Mouse (Mus musculus): ENCODE data around the gene Brd3os. TPM values are rescaled to one million over a fixed set of nuclear protein-coding genes. Genes with fewer than 3 reads are reported as not detected.

Brd3os gene
- 7.1 and 7.2 TPM in 2 replicates for polyA plus RNA-seq (2015; fragmentation: Nextera tagmentation; extraction: Ambion mirVana)

GRCm38 (mm10) chr2:27441767-27442707, at the start of gene Brd3os:
Gene Brd3os (plus strand): TSS chr2:27442324.
- Histone ChIP-seq H3K27me3 (replicated peaks) (no peaks in the 10 kb centered on the region), H3K4me3 (replicated peaks) (peak within 1 kb of the TSS; percentile 56), H3K9me3 (no peaks in the 10 kb centered on the region), H3K4me1 (peaks cover 14% of the 10 kb centered on the region), H3K9ac (peak within 1 kb of the TSS; percentile 3; the same call in 1 of the 2 replicates), H3K36me3 (peaks cover 22% of the 10 kb centered on the region), H3K27ac (peak within 1 kb of the TSS; percentile 73), H3K4me2 (peak within 1 kb of the TSS; percentile 66)
- WGBS: 1% methylated on average over 36 of the region's 36 CpGs
- ATAC-seq (ENCODE audit: insufficient read depth, low FRiP score, low read depth): peak; percentile 88

- H3K9me3 ChIP-seq: no peaks in the 10 kb centered on the region
- no peaks in the 10 kb centered on the region for H3K27me3 ChIP-seq (replicated peaks)
- H3K27ac ChIP-seq: no peak overlapping the region
- no peak overlapping the region for H3K4me3 ChIP-seq (replicated peaks)
- 64% methylated on average over 10 of the region's 10 CpGs for WGBS
- H3K4me1 ChIP-seq: peaks cover 35% of the 10 kb centered on the region
- H3K36me3 ChIP-seq: no peaks in the 10 kb centered on the region
- no peak overlapping the region for H3K4me2 ChIP-seq
- no peak overlapping the region for H3K9ac ChIP-seq
- no peak for ATAC-seq (ENCODE audit: insufficient read depth, low FRiP score, low read depth)
Measured at GRCm38 (mm10) chr2:27394158-27394832, 47.8 kb upstream of the Brd3os start.

GRCm38 (mm10) chr2:27396656-27397440, 45.3 kb upstream of the Brd3os start:
- Histone ChIP-seq H3K9ac (no peak overlapping the region), H3K9me3 (no peaks in the 10 kb centered on the region), H3K4me1 (peaks cover 17% of the 10 kb centered on the region), H3K27me3 (replicated peaks) (no peaks in the 10 kb centered on the region), H3K27ac (no peak overlapping the region), H3K4me2 (no peak overlapping the region), H3K4me3 (replicated peaks) (no peak overlapping the region), H3K36me3 (0 out of 2 replicates have a peak, but pooled peaks cover 6% of the 10 kb centered on the region)
- WGBS: 70% methylated on average over 17 of the region's 17 CpGs
- no peak for ATAC-seq (ENCODE audit: insufficient read depth, low FRiP score, low read depth)

- 0 out of 2 replicates have a peak, but pooled peaks cover 6% of the 10 kb centered on the region for H3K36me3 ChIP-seq
- no peak overlapping the region for H3K4me2 ChIP-seq
- ATAC-seq (ENCODE audit: insufficient read depth, low FRiP score, low read depth): no peak
- no peak overlapping the region for H3K9ac ChIP-seq
- no peaks in the 10 kb centered on the region for H3K9me3 ChIP-seq
- no peak overlapping the region for H3K4me3 ChIP-seq (replicated peaks)
- WGBS: 88% methylated on average over 2 of the region's 2 CpGs
- H3K27ac ChIP-seq: no peak overlapping the region
- no peaks in the 10 kb centered on the region for H3K27me3 ChIP-seq (replicated peaks)
- H3K4me1 ChIP-seq: peaks cover 27% of the 10 kb centered on the region
Measured at GRCm38 (mm10) chr2:27400083-27400482, 42.0 kb upstream of the Brd3os start.

- ATAC-seq (ENCODE audit: insufficient read depth, low FRiP score, low read depth): no peak
- Histone ChIP-seq H3K4me3 (replicated peaks) (no peak overlapping the region), H3K9ac (no peak overlapping the region), H3K4me1 (peaks cover 33% of the 10 kb centered on the region), H3K27ac (no peak overlapping the region), H3K4me2 (no peak overlapping the region), H3K27me3 (replicated peaks) (no peaks in the 10 kb centered on the region), H3K36me3 (0 out of 2 replicates have a peak, but pooled peaks cover 6% of the 10 kb centered on the region), H3K9me3 (no peaks in the 10 kb centered on the region)
- 69% methylated on average over 2 of the region's 2 CpGs for WGBS
Measured at GRCm38 (mm10) chr2:27401544-27401943, 40.6 kb upstream of the Brd3os start.

- no peaks in the 10 kb centered on the region for H3K9me3 ChIP-seq
- 46% methylated on average over 6 of the region's 6 CpGs for WGBS
- peaks cover 35% of the 10 kb centered on the region for H3K4me1 ChIP-seq
- no peak overlapping the region for H3K4me2 ChIP-seq
- no peaks in the 10 kb centered on the region for H3K27me3 ChIP-seq (replicated peaks)
- H3K27ac ChIP-seq: no peak overlapping the region
- H3K9ac ChIP-seq: no peak overlapping the region
- no peak for ATAC-seq (ENCODE audit: insufficient read depth, low FRiP score, low read depth)
- no peak overlapping the region for H3K4me3 ChIP-seq (replicated peaks)
- H3K36me3 ChIP-seq: 0 out of 2 replicates have a peak, but pooled peaks cover 6% of the 10 kb centered on the region
Measured at GRCm38 (mm10) chr2:27404375-27405093, 37.6 kb upstream of the Brd3os start.

- Histone ChIP-seq H3K27me3 (replicated peaks) (no peaks in the 10 kb centered on the region), H3K4me1 (peaks cover 37% of the 10 kb centered on the region), H3K9ac (no peak overlapping the region), H3K36me3 (no peaks in the 10 kb centered on the region), H3K9me3 (no peaks in the 10 kb centered on the region), H3K4me3 (replicated peaks) (no peak overlapping the region), H3K4me2 (no peak overlapping the region), H3K27ac (0 out of 2 replicates have a peak overlapping the region, but pooled peaks have one; percentile 11)
- 37% methylated on average over 5 of the region's 5 CpGs for WGBS
- no peak for ATAC-seq (ENCODE audit: insufficient read depth, low FRiP score, low read depth)
Measured at GRCm38 (mm10) chr2:27405094-27405884, 36.8 kb upstream of the Brd3os start.

GRCm38 (mm10) chr2:27406928-27407327, 35.2 kb upstream of the Brd3os start:
- no peak for ATAC-seq (ENCODE audit: insufficient read depth, low FRiP score, low read depth)
- H3K36me3 ChIP-seq: no peaks in the 10 kb centered on the region
- 75% methylated on average over 5 of the region's 5 CpGs for WGBS
- no peak overlapping the region for H3K4me2 ChIP-seq
- no peaks in the 10 kb centered on the region for H3K27me3 ChIP-seq (replicated peaks)
- H3K4me1 ChIP-seq: peaks cover 51% of the 10 kb centered on the region
- H3K9me3 ChIP-seq: no peaks in the 10 kb centered on the region
- H3K9ac ChIP-seq: no peak overlapping the region
- no peak overlapping the region for H3K27ac ChIP-seq
- no peak overlapping the region for H3K4me3 ChIP-seq (replicated peaks)

- H3K4me1 ChIP-seq: peaks cover 62% of the 10 kb centered on the region
- no peak overlapping the region for H3K4me2 ChIP-seq
- no peak for ATAC-seq (ENCODE audit: insufficient read depth, low FRiP score, low read depth)
- no peaks in the 10 kb centered on the region for H3K36me3 ChIP-seq
- no peak overlapping the region for H3K27ac ChIP-seq
- no peaks in the 10 kb centered on the region for H3K27me3 ChIP-seq (replicated peaks)
- H3K9ac ChIP-seq: no peak overlapping the region
- H3K9me3 ChIP-seq: no peaks in the 10 kb centered on the region
- H3K4me3 ChIP-seq (replicated peaks): no peak overlapping the region
- 56% methylated on average over 3 of the region's 3 CpGs for WGBS
Measured at GRCm38 (mm10) chr2:27408194-27408593, 33.9 kb upstream of the Brd3os start.

- H3K27ac ChIP-seq: peak overlapping the region; percentile 83; the same call in 1 of the 2 replicates
Measured at GRCm38 (mm10) chr2:27410518-27411140, 31.5 kb upstream of the Brd3os start.

More at GRCm38 (mm10) chr2:27410518-27411140, 31.5 kb upstream of the Brd3os start:
- Histone ChIP-seq H3K4me2 (no peak overlapping the region), H3K4me3 (replicated peaks) (no peak overlapping the region), H3K9ac (no peak overlapping the region), H3K36me3 (no peaks in the 10 kb centered on the region), H3K9me3 (no peaks in the 10 kb centered on the region), H3K4me1 (peaks cover 61% of the 10 kb centered on the region), H3K27me3 (replicated peaks) (no peaks in the 10 kb centered on the region)
- WGBS: 66% methylated on average over 6 of the region's 6 CpGs
- no peak for ATAC-seq (ENCODE audit: insufficient read depth, low FRiP score, low read depth)
